Mouse (Mus musculus) thymus, postnatal 0 days (tissue): ENCODE results near the gene Trim59. TPM values are rescaled to one million over a fixed set of nuclear protein-coding genes. Genes with fewer than 3 reads are reported as not detected.
"Not testable (repeated sequence)": the region's sequence is repeated elsewhere in the genome, so short reads cannot be mapped to it uniquely, and the experiment has no call there.

Experiments used
- DNase-seq: peaks from one replicate; pipeline ENCODE4 v3.0.0-alpha.2; 2015; ENCODE audit warnings: low spot score
- polyA plus RNA-seq: library from polyadenylated mRNA; unstranded; fragments of >200 nt; fragmentation: Nextera tagmentation; extraction: Ambion mirVana; gene quantifications from 2 replicates; pipeline ENCODE4 v1.2.1, GENCODE M21; 2015

Gene Trim59
- 110 and 125 TPM in 2 replicates for polyA plus RNA-seq

GRCm38 (mm10) chr3:69044645-69045399 lies at the start of gene Trim59:
Gene Trim59 (minus strand): TSS chr3:69044755.
- DNase-seq: peak; percentile 94

GRCm38 (mm10) chr3:69064005-69064404 lies 19.4 kb upstream of the Trim59 start:
- peak; percentile 59 for DNase-seq

- DNase-seq: no peak
Measured at GRCm38 (mm10) chr3:69062764-69063163, 18.2 kb upstream of the Trim59 start.

- DNase-seq: no peak
Measured at GRCm38 (mm10) chr3:69060672-69061071, 16.1 kb upstream of the Trim59 start.

- no peak for DNase-seq
Measured at GRCm38 (mm10) chr3:69055871-69056270, 11.3 kb upstream of the Trim59 start.

GRCm38 (mm10) chr3:69054760-69055432 lies 10.3 kb upstream of the Trim59 start:
- DNase-seq: no peak

GRCm38 (mm10) chr3:69051894-69052293 lies 7.3 kb upstream of the Trim59 start:
- DNase-seq: no peak

- no peak for DNase-seq
Measured at GRCm38 (mm10) chr3:69049011-69049410, 4.5 kb upstream of the Trim59 start.

GRCm38 (mm10) chr3:69047684-69048083 lies 3.1 kb upstream of the Trim59 start:
- no peak for DNase-seq

GRCm38 (mm10) chr3:69046509-69046908 lies 2.0 kb upstream of the Trim59 start:
- no peak for DNase-seq

GRCm38 (mm10) chr3:69045750-69046149 lies 1.2 kb upstream of the Trim59 start:
- peak; percentile 15 for DNase-seq

- DNase-seq: no peak
Measured at GRCm38 (mm10) chr3:69045400-69045703, 797 bp upstream of the Trim59 start.

GRCm38 (mm10) chr3:69044167-69044591 lies 376 bp downstream of the Trim59 start:
- DNase-seq: peak; percentile 75

GRCm38 (mm10) chr3:69041298-69041697 lies 3.3 kb downstream of the Trim59 start:
- DNase-seq: no peak

- peak; percentile 29 for DNase-seq
Measured at GRCm38 (mm10) chr3:69040105-69040504, 4.5 kb downstream of the Trim59 start.

GRCm38 (mm10) chr3:69026133-69026783 lies 18.3 kb downstream of the Trim59 start:
- no peak for DNase-seq

GRCm38 (mm10) chr3:69020764-69021163 lies 23.8 kb downstream of the Trim59 start:
- no peak for DNase-seq

GRCm38 (mm10) chr3:69020285-69020684 lies 24.3 kb downstream of the Trim59 start:
- peak; percentile 40 for DNase-seq

GRCm38 (mm10) chr3:69018635-69019034 lies 25.9 kb downstream of the Trim59 start:
- DNase-seq: not testable (repeated sequence)

GRCm38 (mm10) chr3:69017181-69017580 lies 27.4 kb downstream of the Trim59 start:
- DNase-seq: no peak

GRCm38 (mm10) chr3:69008873-69009272 lies 35.7 kb downstream of the Trim59 start:
- no peak for DNase-seq

- peak; percentile 55 for DNase-seq
Measured at GRCm38 (mm10) chr3:69006246-69006760, 38.3 kb downstream of the Trim59 start.
